Mouse (Mus musculus) layer of hippocampus, postnatal 14 days (tissue): ENCODE measurements around the gene Tsc2. TPM values are rescaled to one million over a fixed set of nuclear protein-coding genes. Genes with fewer than 3 reads are reported as not detected.
A peak's percentile ranks its signal among the peaks of the same experiment; 100 is the strongest.

Source experiments
- DNase-seq, 2 experiments: peaks; one replicate each; pipeline ENCODE4 v3.0.0; 2021 to 2022; ENCODE audit warnings: low spot score in 2 of 2, mixed read lengths in 1 of 2
- total RNA-seq, 2 experiments: library from RNA; stranded (reverse); gene quantifications; 2 replicates each; pipeline ENCODE4 v1.2.3; 2021

Gene Tsc2
- total RNA-seq, 2 experiments from 2014 or later = 160 to 162 TPM

DNA sequence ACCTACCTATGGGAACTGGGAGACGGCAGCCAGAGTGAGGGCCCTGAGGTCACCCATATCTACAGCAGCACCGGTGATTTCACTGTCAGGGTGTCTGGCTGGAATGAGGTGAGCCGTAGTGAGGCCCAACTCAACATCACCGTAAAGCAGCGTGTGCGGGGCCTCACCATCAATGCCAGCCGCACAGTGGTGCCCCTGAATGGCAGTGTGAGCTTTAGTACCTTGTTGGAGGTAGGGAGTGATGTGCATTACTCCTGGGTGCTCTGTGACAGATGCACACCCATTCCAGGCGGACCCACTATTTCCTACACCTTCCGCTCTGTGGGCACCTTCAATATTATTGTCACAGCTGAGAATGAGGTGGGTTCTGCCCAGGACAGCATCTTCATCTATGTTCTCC lies 58.6 kb downstream of the Tsc2 start:
- no peak for DNase-seq

GRCm38 (mm10) chr17:24572651-24573245 lies 59.7 kb downstream of the Tsc2 start:
- no peak for DNase-seq

DNA sequence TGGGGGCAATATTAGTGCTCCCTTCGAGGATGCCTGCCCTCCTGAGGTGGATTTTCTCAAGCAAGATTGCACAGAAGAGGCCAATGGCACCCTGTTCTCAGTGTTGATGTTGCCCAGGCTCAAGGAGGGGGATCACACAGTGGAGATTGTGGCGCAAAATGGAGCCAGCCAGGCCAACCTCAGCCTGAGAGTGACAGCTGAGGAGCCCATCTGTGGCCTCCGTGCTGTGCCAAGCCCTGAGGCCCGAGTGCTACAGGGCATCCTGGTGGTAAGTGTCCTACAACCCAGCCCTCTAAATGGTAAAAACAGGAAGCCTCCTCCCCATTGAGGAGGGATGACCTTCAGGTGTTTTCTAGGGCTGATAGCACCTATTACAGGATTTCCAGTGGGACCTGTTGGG lies 62.6 kb downstream of the Tsc2 start:
- DNase-seq = no peak

- no peak for DNase-seq
Observed at GRCm38 (mm10) chr17:24567034-24567779, 65.2 kb downstream of the Tsc2 start.

DNA sequence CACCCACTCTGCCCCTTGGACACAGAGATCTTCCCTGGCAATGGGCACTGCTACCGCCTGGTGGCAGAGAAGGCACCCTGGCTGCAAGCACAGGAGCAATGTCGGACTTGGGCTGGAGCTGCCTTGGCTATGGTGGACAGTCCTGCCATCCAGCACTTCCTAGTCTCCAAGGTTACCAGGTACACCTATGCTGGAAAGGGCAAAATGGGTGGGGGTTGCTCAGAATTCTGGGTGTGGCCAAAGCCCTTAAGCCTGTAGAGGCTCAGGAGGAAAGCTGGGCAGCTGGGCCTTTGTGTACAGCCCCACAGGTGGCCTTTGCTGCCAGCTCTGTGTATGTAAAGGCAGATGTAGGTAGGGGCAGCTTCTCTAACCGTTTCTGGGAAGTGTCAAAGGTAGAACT lies 66.6 kb downstream of the Tsc2 start:
- DNase-seq = no peak

- DNase-seq = no peak
Observed at GRCm38 (mm10) chr17:24565092-24565491, 67.3 kb downstream of the Tsc2 start.

DNA sequence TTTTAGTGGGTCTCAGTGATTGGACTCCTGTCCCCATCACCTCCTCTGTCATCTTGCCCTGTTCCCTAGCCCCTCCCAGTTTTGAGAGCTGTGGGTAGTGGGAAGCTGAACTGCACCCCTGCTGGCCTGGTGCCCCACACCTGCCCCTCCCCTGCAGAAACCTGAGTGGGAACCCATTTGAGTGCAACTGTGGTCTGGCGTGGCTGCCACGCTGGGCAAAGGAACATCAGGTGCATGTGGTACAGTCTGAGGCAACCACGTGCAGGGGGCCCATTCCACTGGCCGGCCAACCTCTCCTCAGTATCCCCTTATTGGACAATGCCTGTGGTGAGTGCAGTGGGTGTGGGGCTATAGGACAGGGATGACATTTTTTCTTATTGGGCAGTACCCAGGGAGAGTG lies 68.0 kb downstream of the Tsc2 start:
- no peak for DNase-seq

DNA sequence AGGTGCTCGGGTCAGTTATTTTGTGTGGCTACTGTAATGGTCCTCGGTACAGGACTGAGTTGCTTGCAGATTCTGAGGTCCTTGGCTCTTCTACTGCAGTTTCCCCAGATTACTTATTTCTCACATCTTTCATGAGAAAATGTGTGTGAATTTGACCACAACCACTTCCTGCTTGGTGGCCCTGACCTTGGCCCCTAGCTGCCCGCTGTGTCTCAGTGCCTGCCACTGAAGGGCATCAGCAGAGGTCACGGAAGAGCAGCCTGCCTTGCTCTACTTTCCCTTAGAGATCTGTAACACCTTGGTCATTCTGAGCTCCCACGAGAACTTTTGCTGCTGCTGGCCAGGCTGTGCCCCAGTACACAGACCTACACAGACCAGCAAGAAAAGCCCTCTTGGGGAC lies 68.8 kb downstream of the Tsc2 start:
- no peak for DNase-seq

DNA sequence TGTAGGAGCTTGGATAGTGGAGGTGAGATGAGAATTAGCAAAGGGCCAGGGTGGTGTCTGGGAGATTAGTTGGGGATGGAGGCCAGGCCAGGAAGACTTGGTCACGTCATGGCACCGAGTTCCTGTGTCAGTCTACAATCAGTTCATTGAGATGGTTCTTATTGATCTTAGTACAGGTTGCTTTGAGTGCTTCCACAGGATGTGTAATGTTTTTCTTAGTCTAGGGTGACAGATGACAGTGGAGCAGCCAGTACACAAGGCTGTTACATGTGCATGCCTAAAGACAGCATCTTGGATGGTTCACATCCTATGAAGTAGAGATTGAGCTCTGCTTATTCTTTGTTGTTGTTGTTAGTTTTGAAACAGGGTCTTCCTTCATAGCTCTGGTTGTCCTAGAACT lies 70.8 kb downstream of the Tsc2 start:
- no peak for DNase-seq

DNA sequence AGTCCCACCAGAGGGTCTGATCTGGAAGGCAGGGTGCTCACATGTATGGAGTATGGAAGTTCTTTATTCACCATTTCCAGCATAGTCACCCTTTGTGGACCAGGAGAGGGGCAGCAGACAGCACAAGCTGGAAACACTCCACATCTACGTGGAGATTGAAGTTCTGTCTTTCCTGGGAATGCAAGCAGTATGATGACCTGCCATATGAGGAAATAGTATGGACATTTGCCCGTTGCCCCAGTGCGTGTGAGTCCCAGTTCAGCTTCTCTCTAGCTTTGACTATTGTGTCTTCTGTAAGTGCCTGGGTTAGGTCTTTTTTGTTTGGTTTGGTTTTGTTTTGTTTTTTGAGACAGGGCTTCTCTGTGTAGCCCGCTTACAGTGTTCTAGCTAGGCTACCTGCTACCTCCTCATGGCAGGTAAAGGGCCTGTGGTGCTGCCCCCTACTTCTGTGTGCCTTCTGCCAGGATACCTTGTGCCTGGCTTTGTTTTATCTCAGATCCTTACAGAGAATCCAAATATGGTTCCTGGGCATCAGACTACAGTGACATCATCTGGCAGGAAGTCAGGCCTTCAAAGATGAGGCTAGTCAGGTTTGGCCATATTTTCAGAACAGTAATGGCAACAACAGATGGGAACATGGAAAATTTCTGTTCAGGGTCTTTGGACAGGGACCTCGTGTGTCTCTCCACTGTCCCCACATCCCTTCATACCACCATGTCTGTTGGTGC lies 72.0 kb downstream of the Tsc2 start:
- DNase-seq = no peak

DNA sequence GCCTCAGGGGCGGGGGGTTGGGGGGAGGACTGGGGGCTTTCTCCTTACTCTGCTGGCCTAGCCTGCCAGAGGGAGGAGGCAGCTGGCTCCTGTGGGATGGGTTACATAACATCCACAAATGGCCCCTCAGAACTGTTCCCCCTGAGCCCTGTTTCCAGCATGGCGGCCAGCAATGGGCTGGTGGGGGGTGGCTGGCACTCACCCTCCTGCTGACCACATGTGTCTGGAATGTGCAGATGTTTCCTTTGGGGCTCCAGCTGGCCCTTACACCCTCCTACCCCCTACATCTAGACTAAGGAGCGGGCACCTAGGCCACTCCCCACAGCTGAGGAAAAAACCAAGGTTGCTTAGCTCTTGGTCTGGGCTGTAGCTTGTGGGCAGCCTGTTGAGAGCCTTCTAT lies 73.3 kb downstream of the Tsc2 start:
- DNase-seq = no peak

DNA sequence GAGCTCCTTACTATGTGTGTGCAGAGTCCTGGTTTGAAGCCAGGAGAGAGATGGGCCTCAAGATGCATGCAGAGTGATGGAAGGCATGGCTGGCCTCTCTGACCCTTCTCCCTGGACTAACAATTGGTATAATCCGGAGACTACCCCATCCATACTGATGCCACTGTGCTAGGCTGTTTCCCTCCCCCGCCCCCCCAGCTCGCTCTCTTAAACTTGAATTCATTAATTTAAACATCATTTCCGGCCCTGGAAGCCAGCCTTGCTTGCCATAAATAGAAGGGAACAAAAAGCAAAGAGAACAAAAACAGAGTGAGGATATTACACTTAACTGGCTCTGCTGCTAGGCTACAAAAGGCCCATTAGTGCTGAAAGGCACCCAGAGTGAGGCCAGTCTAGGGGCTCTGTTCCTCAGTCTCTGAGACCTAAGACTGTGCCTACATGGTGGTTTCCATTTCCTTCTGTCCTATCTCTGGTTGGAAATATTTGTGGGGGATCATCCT lies 73.8 kb downstream of the Tsc2 start:
- no peak for DNase-seq

GRCm38 (mm10) chr17:24557091-24557490 lies 75.3 kb downstream of the Tsc2 start:
- no peak for DNase-seq

GRCm38 (mm10) chr17:24551050-24551444 lies 81.4 kb downstream of the Tsc2 start:
- DNase-seq = no peak

DNA sequence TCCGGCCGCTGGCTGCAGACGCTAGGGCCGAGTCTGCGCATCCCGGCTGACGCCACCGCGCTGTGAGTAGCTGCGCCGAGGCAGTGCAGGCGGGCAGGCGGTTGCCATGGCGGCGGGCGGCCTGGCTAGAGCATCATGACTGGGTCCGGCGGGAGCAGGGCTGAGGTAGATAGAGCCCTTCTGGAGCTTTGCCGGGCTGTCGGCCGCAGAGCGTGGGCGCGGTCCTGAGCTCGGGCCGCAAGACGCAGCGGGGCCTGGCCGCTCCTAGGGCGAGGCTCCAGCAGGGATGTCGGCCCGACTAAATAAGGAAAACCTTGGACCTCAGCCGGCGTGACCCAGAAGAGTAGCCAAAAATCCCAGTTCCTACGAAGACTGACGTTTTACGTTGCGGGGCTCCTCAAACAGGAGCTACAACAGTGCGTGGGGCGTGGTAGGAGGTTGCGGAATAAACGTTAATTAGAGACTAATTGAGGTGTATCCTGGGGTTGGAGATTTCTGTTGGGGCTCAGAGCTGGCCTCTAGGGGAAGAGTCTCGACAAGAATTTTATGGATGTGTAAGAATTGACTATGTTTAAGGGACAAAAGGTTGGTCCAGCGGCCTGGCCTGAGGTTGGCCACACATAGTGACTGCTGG lies 81.9 kb downstream of the Tsc2 start:
- DNase-seq = peak; percentile 70 to 72

- DNase-seq = peak; percentile 97 to 99
Observed at GRCm38 (mm10) chr17:24549618-24550415, 82.6 kb downstream of the Tsc2 start, which contains the start of gene Pkd1. TSS of gene Pkd1 (plus strand) at chr17:24549834.

- no peak for DNase-seq
Observed at GRCm38 (mm10) chr17:24548921-24549617, 83.4 kb downstream of the Tsc2 start.

DNA sequence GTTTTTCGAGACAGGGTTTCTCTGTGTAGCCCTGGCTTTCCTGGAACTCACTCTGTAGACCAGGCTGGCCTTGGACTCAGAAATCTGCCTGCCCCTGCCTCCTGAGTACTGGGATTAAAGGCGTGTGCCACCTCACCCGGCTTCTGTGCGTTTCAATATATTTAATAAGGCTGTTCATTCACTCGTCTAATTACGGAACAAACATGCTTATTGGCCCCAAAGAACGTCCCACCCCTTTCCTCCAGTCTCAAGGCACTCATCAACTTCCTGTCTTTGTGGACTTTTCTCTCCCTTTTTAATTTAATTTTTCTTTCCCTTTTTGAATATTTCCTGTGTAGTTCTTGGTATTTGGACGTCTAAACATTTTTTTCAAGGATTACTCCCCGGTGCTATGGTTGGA lies 84.0 kb downstream of the Tsc2 start:
- DNase-seq = no peak

DNA sequence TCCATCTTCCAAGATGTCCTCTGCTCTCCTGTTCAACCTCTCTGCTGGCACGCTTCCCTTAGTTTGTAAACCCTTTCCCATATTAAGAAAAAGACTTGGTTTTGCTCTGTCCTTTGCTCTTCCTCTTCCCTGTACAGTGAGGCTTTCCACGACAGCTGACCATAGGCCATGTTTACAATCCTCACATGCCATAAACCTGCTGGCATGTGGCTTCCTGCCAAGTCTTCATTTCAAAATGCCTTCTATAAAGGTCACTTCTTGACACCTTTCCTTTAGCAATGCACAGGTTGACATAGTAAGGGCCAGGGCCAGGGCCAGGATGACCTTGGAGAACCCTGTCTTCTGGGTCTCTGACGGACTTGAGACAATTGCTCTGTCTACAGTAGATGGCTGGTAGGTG lies 86.2 kb downstream of the Tsc2 start:
- DNase-seq = no peak
